Mouse (Mus musculus) myocyte (in vitro differentiated cells): ENCODE results near the gene Dnah10. TPM values are rescaled to one million over a fixed set of nuclear protein-coding genes. Genes with fewer than 3 reads are reported as not detected.

Source experiments
- H3K27me3 ChIP-seq: one replicate; pipeline ENCODE4 v1.6.1; 2011; ENCODE audit not compliant: control insufficient read depth, insufficient read depth, insufficient read length
- H3K36me3 ChIP-seq: one replicate; pipeline ENCODE4 v1.6.1; 2011; ENCODE audit not compliant: control insufficient read depth, insufficient read depth
- H3K4me2 ChIP-seq: one replicate; pipeline ENCODE4 v1.6.1; 2011; ENCODE audit warnings: low read depth, control low read depth
- H3K4me3 ChIP-seq: one replicate; pipeline ENCODE4 v1.5.1; 2011; ENCODE audit warnings: mild to moderate bottlenecking, control low read depth, moderate library complexity
- H3K79me2 ChIP-seq: one replicate; pipeline ENCODE4 v1.6.1; 2011; ENCODE audit not compliant: control insufficient read depth, insufficient read depth
- H3ac ChIP-seq: one replicate; pipeline ENCODE4 v1.6.1; 2011; ENCODE audit not compliant: control insufficient read depth, insufficient read length
- CEBPB ChIP-seq: IDR thresholded peaks from 2 replicates; pipeline ENCODE4 v1.6.1; 2011; ENCODE audit warnings: mild to moderate bottlenecking, moderate library complexity; ENCODE audit not compliant: poor library complexity, insufficient read depth, severe bottlenecking
- MAX ChIP-seq: IDR thresholded peaks from one replicate; pipeline ENCODE4 v1.6.1; 2011; ENCODE audit warnings: low read depth, mild to moderate bottlenecking, control low read depth
- MYOD1 ChIP-seq, 3 experiments: IDR thresholded peaks; one replicate each; pipeline ENCODE4 v1.6.1; 2011; ENCODE audit warnings: control low read depth in 2 of 3, low read depth in 2 of 3, mild to moderate bottlenecking in 2 of 3, moderate library complexity in 1 of 3; ENCODE audit not compliant: insufficient read length in 2 of 3, control insufficient read depth in 1 of 3
- MYOG ChIP-seq, 3 experiments: IDR thresholded peaks; one replicate each; pipeline ENCODE4 v1.6.1; 2011; ENCODE audit warnings: control low read depth in 2 of 3, low read depth in 2 of 3, mild to moderate bottlenecking in 2 of 3; ENCODE audit not compliant: insufficient read length in 2 of 3, control insufficient read depth in 1 of 3, insufficient read depth in 1 of 3
- POLR2A ChIP-seq: IDR thresholded peaks from one replicate; pipeline ENCODE4 v1.6.1; 2011; ENCODE audit warnings: low read depth, mild to moderate bottlenecking, control low read depth, moderate library complexity; ENCODE audit not compliant: insufficient read length
- REST ChIP-seq: IDR thresholded peaks from one replicate; pipeline ENCODE4 v1.6.1; 2011; ENCODE audit warnings: mild to moderate bottlenecking, control low read depth, moderate library complexity; ENCODE audit not compliant: insufficient read depth, insufficient read length
- SRF ChIP-seq: IDR thresholded peaks from one replicate; pipeline ENCODE4 v1.6.1; 2011; ENCODE audit warnings: low read depth; ENCODE audit not compliant: control insufficient read depth, insufficient read length
- TCF3 ChIP-seq: IDR thresholded peaks from one replicate; pipeline ENCODE4 v1.6.1; 2011; ENCODE audit warnings: low read depth, control low read depth; ENCODE audit not compliant: insufficient read length
- USF1 ChIP-seq: IDR thresholded peaks from one replicate; pipeline ENCODE4 v1.6.1; 2011; ENCODE audit warnings: low read depth, mild to moderate bottlenecking, control low read depth, moderate library complexity
- polyA plus RNA-seq: library from polyadenylated mRNA; unstranded; fragments of >200 nt; fragmentation: generic; extraction: Trizol; gene quantifications from one replicate; pipeline ENCODE4 v1.2.1, GENCODE M21; 2012; ENCODE audit warnings: missing spikeins

The Dnah10 gene
- polyA plus RNA-seq, 1 experiment, result 0.08 TPM

GRCm38 (mm10) chr5:124883877-124884276, 159.0 kb downstream of the Dnah10 start:
- H3K4me2 ChIP-seq, result no peak overlapping the region
- no peaks in the 10 kb centered on the region for H3K27me3 ChIP-seq
- H3K79me2 ChIP-seq, result peaks cover 9% of the 10 kb centered on the region
- peaks cover 12% of the 10 kb centered on the region for H3K36me3 ChIP-seq
- no peak overlapping the region for H3K4me3 ChIP-seq
- H3ac ChIP-seq, result no peak overlapping the region
- TF ChIP-seq MYOD1 (IDR thresholded peaks at IDR 0.05; ENCODE audit: control insufficient read depth in 1 of 3, insufficient read length in 2 of 3, low read depth in 2 of 3) (no peak), TCF3 (no peak), SRF (no peak), CEBPB (no peak), MYOG (IDR thresholded peaks at IDR 0.05; ENCODE audit: control insufficient read depth in 1 of 3, insufficient read depth in 1 of 3, insufficient read length in 2 of 3, low read depth in 2 of 3) (no peak), POLR2A (no peak), REST (no peak), MAX (no peak), USF1 (no peak)

Other genes starting within 250 kb of the Dnah10 start
- 22.3 TPM for gene Rilpl2, start 246.7 kb upstream of the Dnah10 start, polyA plus RNA-seq
- 18.9 TPM for gene Snrnp35, start 242.0 kb upstream of the Dnah10 start, polyA plus RNA-seq
- 43.1 TPM for gene Rilpl1, start 193.7 kb upstream of the Dnah10 start, polyA plus RNA-seq
- gene Tmed2, start 184.4 kb upstream of the Dnah10 start, polyA plus RNA-seq, result 131 TPM
- gene Ddx55, start 172.2 kb upstream of the Dnah10 start, polyA plus RNA-seq, result 5.3 TPM
- 37.6 TPM for gene Eif2b1, start 146.0 kb upstream of the Dnah10 start, polyA plus RNA-seq
- gene Gtf2h3, start 145.9 kb upstream of the Dnah10 start, polyA plus RNA-seq, result 25.3 TPM
- 31.8 TPM for gene Atp6v0a2, start 96.5 kb upstream of the Dnah10 start, polyA plus RNA-seq
- 6.2 TPM for gene Ccdc92, start 137.3 kb downstream of the Dnah10 start, polyA plus RNA-seq
- 19.6 TPM for gene Zfp664, start 137.6 kb downstream of the Dnah10 start, polyA plus RNA-seq